Mouse (Mus musculus) activated CD4-positive, CD25-positive, alpha-beta regulatory T cell, adult 4 months (primary cell): ENCODE results near the gene Tor1aip1. TPM values are rescaled to one million over a fixed set of nuclear protein-coding genes. Genes with fewer than 3 reads are reported as not detected.

Experiments used
- ATAC-seq: one replicate; pipeline ENCODE4 v1.8.0; 2017
- polyA plus RNA-seq, 2 experiments: library from polyadenylated mRNA; unstranded; fragments of 100-300 nt; shearing (Covaris generic); gene quantifications; one replicate each; pipeline ENCODE4 v1.2.1; 2017

Gene Tor1aip1
- polyA plus RNA-seq, 2 experiments from 2014 or later = 102 to 103 TPM

DNA sequence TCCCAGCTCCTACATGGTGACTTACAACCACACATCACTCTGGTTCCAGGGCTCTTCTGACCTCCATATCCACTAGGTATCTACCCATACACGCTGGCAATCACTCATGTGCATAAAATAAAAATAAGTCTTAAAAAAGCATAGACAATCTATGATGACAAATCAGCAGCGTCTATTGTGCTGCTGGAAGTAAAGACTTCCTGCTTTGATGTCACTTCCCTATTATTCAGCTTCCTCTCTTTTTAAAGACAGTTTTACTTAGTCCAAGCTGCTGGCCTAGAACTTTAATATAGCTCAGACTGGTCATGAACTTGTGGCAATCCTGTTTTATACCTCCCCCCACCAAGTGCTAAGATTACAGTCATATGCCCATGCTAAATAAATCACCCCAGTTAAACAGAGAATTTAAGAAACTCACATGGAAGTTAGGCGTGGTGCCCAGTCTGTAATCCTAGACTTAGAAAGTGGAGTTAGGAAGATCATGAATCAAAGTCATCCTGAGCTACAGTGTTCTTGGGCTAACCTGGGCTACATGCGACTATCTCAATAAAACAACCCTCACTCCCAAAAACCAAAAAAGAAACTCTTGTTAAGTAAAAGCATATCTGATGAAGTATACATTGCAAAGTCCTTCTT is 7.8 kb downstream of the Tor1aip1 start:
- ATAC-seq = peak; percentile 14

DNA sequence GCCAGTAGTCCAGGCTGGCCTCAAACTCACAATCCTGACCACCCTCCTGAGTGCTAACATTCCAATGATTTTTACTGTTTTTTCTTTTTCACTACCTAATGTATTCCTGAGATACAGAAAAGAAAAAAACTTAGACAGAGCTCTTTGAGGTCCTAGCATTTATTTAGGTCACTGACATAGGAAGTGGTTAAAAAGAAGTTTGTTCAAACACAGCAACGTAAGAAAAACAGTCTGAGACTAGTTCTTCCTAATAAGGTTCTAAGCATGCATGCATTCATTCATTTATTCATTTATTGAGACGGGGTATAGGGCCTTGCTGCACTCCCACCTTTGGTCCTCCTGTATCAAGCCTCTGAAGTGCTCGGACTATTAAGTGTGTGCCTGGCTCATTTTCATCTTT is 8.4 kb downstream of the Tor1aip1 start:
- ATAC-seq = peak; percentile 80

DNA sequence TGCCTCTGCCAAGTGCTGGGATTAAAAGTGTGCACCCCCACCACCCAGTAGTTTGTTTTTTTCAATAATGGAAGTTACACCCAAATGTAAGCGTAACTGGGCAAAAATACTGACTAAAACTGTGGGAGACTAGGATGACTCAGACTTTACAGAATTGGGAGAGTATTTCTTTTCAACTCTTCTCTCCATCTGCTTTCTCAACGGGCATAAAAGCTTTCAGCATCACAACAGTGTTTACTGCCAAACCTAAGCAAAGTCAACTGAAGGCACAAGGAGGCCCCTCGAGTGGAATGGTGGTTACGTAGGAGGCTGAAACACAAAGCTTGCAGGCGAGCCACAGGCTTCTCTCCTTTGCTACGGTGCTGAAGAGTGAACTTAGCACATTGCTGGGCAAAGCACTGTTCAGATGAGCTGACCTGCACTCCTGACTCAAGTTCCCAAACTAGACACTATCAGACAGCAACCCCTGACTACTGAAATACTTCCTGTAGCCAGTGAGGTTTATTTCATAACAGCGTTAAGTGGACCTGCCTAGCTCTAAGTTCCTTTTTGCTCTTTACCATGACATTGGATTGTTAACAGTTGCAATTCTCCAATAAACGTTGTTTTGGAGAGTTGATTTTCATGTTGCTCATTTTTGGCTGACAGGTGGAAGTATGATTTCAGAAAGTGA is 11.3 kb downstream of the Tor1aip1 start:
- no peak for ATAC-seq

DNA sequence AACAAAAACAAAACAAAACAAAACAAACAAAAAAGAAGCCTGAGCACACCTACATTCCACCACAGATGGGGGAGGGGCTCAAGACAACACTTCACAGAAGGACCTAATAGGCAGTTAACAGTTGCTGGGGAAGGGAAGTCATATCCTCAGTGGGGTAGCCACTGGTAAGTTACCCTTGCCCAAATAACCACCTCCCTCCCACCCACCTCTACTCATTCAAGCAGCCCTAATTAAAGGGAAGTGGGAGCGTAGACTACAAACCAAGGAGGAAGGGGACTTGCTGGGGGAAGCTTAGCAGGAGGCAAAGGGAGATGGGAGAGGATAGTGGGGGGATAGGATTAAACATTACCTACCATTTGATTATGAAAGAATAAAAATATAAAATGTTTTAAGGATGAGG is 15.9 kb downstream of the Tor1aip1 start:
- ATAC-seq = no peak

DNA sequence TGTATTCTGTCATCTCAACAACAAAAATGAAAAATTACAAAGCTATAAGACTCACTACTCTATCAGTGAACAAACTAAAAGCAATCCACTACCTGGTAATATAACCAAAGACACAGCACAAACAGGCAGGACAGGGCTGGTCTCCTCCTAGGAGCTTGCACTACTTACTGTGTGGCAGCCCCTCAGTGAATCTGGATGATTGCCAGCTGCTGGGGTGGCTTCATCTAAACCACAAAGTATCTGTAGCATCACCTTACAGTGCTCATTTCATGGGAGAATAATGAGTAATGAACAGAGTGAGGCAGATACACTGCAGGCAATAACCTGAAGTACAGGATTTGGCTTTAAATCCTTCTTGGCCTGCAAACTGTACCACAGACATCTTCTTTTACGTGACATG is 16.5 kb downstream of the Tor1aip1 start:
- ATAC-seq = no peak

DNA sequence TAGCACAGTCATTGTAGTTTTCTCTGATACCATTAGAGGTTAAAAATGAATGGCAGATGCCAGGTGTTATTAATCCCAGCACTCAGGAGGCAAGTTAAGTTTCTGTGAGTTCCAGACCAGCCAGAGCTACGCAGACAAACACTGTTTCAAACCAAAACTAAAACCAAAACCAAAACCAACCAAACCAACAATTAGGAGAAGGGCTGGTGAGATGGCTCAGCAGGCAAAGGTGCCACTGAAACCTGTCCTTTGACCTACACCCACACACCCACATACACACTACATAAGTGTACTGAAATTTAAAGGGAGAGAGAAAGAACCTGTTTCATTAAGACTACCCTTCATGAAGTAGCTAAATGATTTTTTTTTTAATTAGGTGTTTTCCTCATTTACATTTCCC is 27.3 kb downstream of the Tor1aip1 start:
- peak; percentile 76 for ATAC-seq

DNA sequence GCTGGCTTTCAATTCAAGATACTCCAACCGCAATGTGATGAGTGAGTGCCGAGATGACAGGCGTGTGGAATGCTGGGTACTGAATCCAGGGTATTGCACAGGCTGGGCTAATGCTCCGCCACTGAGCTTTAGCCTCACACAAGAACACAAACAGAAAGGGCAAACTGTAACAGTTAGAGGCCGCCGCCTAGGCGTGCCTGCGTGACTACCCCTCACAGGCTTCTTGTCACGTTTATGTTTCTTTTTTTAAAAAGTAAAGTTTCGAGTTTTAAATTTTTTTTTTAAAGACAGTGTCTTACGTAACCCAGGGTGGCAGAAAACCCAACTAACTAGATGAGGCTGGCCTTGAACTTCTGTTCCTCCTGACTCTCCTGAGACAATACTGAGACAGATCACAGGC is 30.4 kb downstream of the Tor1aip1 start:
- ATAC-seq = no peak

DNA sequence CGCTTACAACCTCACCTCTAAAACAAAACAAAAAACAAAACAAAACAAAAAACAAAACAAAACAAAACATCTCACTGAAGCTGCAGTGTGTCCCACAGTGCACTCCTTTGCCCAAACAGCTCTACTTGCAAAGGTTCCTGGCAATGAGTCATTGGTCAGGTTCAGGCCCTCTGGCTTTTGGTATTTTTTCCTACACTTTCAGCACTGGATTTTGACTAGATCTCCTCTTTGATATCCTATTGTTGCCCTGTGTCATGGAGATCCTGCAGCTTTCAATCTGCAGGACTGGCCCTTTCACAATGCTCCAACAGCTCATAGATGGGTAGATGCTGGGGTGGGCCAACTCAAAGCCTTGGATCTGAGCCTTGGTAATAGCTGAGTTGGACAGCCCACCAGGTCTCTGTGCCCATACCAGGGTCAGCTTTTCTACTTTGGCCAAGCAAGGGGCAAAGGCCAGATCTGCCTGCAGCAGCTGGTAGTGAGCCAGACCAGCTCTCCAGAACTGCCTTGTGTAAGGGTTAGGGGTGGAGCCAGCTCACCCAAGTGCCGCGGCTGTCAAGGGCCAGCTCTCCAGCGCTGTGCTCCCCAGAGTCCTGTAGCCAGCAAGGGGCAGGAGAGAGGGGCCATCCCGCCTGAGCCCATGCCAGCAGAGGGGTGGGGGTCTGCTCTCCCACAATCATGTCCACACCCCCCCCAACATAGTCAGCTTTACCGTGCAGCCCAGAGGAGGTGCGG is 32.9 kb downstream of the Tor1aip1 start:
- no peak for ATAC-seq

DNA sequence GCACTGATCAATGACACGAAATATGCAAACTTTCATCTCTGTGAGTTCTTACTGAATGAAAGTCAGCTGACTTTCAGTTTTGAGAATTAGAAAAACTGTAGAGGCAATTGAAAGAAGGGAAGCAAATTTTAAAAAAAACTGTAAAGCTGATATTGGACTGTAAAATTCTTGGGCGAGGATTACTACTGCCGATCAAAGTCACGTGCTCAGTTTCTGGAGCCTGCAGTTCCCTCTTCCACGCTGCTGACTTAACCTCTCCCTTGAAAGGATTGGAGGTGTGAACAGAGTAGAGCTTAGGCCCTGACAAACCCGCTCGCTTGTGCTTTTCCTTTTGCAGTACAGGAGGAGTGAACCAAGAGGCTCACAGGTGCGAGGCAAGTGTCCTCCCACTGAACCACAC is 33.9 kb downstream of the Tor1aip1 start:
- no peak for ATAC-seq

DNA sequence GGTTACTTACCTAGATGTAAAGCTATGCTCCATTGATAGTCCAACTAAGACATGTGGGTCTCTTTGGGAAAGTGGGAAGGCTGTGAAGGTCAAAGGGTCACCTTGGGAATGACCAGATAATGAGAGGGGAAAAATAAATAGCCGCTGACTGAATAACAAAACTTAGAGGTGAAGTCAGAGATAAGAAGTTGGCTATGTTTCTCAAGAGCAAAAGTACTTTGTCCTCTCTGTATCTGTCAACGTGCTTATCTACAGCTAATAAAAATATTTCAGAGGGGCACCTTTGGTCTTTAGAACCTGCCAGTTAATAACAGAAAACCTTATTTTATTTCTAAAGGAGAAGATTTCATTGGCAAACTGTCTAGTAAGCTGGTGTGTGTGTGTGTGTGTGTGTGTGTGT is 40.7 kb downstream of the Tor1aip1 start:
- no peak for ATAC-seq

DNA sequence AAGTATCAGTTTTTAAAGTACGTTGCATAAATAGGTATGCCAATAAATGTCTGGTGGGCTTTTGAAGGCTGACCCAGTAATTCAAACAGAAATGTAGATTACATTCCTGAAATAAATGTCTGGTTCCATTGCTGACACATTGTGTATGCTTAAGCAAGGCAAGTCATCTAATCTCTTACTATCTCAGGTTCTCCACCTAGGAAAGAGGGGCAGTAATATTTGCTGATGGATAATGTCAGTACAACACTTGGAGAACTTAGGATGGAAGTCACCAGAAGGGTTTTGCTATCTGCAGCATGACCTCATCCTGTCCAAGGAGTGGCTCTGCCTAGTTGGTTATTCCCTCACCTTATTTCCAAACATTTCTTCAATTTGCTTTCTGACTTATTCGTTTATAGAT is 41.8 kb downstream of the Tor1aip1 start:
- ATAC-seq = no peak

DNA sequence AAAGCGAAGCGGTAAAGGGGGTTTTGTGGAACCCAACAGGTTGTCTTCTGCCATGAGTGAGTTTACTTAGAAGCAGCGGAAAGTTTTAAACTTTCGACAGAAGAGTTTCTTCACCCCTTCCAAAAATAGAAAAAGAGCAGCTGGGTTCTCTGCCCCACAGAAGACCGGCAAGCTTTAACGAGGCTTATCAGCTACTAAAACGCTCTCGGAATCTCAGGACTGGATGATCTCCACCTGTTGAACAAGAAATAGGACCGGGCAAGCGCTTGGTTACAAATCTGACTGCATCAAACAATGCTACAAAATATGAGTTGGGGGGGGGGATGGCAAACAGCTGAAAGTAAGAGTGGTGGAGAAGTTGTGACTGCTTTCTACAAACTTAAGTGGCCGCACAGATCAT is 45.9 kb downstream of the Tor1aip1 start:
- no peak for ATAC-seq

DNA sequence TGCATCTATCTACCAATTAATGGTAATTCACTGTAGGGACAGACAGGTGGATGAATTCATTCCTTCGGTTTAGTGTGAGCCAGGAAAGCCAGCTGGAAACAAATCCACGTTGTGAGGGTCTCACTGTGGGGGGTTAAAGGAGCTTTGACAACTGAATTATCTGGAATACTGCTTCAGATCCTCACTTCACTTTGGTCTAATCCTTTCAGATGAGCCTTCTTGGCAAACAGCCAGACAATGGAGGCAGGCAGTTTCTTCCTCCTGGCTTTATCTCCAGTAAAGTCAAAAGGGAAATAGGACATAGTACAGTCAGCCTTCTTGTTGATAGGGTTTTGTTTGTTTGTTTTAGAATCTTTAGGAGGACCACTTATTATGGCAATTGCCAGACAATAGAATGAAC is 46.9 kb downstream of the Tor1aip1 start:
- ATAC-seq = no peak

DNA sequence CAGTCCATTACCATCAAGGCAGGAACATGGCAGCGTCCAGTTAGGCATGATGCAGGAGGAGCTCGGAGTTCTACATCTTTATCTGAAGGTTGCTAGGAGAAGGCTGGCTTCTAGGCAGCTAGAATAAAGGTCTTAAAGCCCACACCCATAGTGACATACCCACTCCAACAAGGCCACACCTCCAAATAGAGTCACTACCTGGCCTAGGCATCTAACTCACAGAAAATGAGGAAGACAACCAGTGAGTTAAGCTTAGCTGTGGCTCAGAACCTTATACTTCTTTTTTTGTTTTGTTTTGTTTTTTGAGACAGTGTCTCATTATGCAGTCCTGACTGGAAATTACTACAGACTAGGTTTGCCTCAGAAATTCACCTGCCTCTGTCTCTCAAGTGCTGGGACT is 48.7 kb downstream of the Tor1aip1 start:
- ATAC-seq = no peak

DNA sequence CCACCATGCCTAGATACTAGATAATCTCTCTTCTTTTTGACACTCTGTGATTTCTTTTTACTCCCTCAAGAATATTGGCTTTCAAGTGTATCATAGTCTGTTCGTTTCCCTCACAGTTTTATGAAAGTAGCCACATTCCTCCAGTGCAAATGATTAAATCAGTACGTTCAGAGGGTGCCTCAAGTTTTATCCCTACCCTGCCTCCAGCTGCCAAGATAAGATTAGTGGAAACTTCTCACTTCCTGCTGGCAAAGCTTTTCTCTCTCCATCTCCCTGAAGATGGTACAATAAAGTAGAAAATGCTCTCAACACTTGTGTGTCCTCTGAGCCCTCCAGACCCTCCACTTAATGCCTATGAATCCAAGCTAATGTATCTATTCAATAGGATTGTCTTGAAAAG is 61.3 kb downstream of the Tor1aip1 start:
- no peak for ATAC-seq

DNA sequence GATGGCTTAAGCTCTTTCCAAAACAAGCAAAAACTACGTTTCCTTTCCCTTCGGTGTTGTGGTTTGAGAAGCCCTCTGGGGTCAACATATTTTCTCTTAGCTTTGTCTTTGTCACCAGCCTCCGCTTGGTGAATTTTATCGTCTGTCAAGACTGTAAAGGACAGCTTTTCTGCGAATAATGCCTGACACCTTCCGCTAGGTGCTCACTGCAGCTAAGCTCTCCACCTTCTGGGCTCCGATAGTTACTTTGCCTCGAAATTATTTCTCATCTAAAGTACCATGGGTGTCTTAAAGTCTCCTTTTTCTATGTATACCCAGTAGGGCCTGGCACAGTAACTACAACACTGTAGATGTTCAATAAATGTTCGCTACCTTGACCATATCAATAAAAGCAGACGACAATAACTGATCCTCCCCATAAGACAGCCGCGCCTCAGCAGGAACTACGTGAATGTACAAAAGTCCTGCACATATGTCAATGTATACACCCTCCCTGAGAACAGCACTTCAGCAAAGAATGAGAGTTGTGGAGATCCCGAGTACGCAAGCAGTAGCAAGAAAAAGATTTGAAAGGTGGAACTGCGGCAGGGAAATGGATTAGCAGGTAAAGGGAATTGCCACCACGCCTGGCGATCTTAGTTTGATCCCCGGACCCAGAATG is 62.4 kb downstream of the Tor1aip1 start:
- peak; percentile 25 for ATAC-seq

DNA sequence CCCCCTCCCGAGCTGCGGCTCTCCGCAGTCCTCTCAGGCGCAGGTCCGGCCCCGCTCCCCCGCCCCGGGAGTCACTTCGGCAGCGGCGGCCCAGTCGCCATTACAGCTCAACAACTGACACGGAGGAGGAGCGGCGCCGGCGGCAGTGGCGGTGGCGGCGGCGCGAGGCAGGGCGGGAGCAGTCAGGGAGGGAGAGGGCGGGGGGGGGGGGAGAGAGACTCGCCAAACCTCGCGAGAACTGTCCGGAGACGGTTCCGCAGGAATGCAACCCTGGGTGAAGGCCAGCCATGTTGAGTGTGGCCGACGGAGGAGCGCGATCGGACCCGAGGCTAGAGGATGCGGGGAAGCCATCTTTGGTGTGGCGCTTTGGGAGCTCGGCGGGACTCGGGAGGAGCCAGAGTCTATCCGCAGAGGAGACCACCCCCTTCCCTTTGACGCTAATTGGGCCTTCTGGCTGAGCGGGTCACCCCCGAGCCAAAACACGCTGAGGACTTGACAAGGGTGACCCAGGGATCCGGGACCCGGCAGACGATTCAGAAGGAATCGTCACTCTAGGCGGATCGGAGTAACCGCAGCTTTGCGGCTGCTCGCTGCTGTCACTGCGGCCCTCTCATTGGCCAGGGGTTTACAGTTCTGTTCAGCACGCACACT is 63.1 kb downstream of the Tor1aip1 start, which contains the start of gene Cep350:
Gene Cep350, minus strand, starts transcription at position 188 of the 651 bp plus-strand sequence.
- ATAC-seq = peak; percentile 86

DNA sequence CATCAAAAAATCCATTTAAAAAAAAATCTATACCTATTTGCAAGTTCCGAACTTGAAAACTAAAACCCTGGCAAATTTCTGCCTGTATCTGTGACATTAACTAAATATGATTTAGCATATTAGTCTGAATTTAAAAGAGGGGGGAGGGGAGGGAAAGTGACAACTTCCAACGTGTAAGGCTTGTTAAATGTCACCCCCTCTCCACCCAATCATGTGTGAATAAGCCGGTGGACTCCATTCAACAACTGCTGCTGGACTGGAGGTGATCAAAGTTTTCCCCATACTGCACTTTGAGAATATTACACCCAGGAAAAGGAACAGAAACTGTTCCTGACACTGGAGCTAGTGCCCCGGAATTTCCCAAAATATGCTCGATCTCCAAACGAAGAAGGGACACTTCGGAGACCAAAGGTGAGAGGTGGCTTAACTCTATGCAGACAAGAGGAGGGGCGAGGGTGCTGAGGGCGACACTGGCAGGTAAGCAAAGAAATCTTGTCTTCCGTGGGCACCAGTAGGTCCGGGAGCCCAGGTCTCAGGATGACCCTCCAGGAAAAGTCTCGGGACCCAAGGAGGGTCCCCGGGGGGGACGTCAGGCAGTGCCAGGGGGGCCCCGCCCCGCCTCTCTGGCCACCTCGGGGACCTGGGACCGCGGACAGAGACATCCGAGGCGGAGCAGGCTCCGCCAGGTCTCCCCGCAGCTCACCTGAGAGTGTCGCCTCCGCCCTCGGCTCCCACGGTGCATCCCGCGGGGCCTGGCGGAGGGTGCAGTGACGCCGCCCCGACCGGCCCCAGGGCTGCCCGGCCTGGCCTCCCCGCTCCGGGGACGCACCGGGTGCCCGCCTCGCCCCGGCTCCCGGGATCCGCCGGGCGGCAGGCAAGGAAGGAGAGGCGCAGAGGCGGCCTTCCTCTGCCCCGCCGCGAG is 63.9 kb downstream of the Tor1aip1 start:
- peak; percentile 8 for ATAC-seq
